26 mouse cellular contexts compared by ENCODE assay signal in genomic region chr4:128405576-128405975, GRCm38 (mm10).
DNase-seq lines count a peak whose midpoint lies in the region; ATAC-seq and TF ChIP-seq lines count a peak whose summit lies in the region.
"Had no signal": no experiment of that assay in that cellular context is flagged by ENCODE, and none has a peak within 500 bp of the region (broad histone marks: within the 10 kb centered on the region; RNA-seq: fewer than 3 reads in every experiment).

No protein-coding gene starts in this region.

- WGBS in forebrain, postnatal 0 days: 84% methylated on average over 3 of the region's 3 CpGs
- 92% methylated on average over 3 of the region's 3 CpGs for WGBS in forebrain, embryonic 14.5 days
- WGBS in liver, adult 2 months: 92% methylated on average over 3 of the region's 3 CpGs
- 89% methylated on average over 3 of the region's 3 CpGs for WGBS in stomach, postnatal 0 days

- no peak for TF ChIP-seq POLR2A in liver, adult 2 months (IDR thresholded peaks at IDR 0.05; ENCODE audit: extremely low read depth, insufficient read depth, low read length)
- no peak for TF ChIP-seq POLR2A in testis, adult 2 months (IDR thresholded peaks at IDR 0.05; ENCODE audit: control insufficient read depth, low read depth, low read length)

- H3K9ac ChIP-seq in forebrain, postnatal 0 days: no peak overlapping the region
- no peak overlapping the region for H3K9ac ChIP-seq in forebrain, embryonic 14.5 days (ENCODE audit: low read length)
- H3K9ac ChIP-seq in liver, adult 2 months (ENCODE audit: low read depth, low read length): no peak overlapping the region
- no peak overlapping the region for H3K9ac ChIP-seq in stomach, postnatal 0 days (ENCODE audit: low read length)
- H3K9ac ChIP-seq: embryonic facial prominence, embryonic 13.5 days; forebrain, embryonic 12.5 days; hindbrain, embryonic 12.5 days; hindbrain, embryonic 15.5 days had no signal

- TF ChIP-seq CTCF in forebrain, postnatal 0 days (IDR thresholded peaks at IDR 0.05; ENCODE audit: low read depth): peak; percentile 32; the same call in 1 of the 2 replicates
- TF ChIP-seq CTCF in liver, adult 2 months (IDR thresholded peaks at IDR 0.05; ENCODE audit: low read depth, low read length): 0 out of 2 replicates have a peak, but pooled peaks have one; percentile 1
- TF ChIP-seq CTCF in testis, adult 2 months (IDR thresholded peaks at IDR 0.05; ENCODE audit: control insufficient read depth, insufficient read depth, insufficient replicate concordance, low read depth, low read length): peak; percentile 72; the same call in 1 of the 2 replicates
- 0 out of 2 replicates have a peak, but pooled peaks have one; percentile 8 for TF ChIP-seq CTCF in stomach, postnatal 0 days (IDR thresholded peaks at IDR 0.05; ENCODE audit: low read depth)

- no peaks in the 10 kb centered on the region for H3K27me3 ChIP-seq in forebrain, postnatal 0 days (ENCODE audit: insufficient read depth, low read length)
- no peaks in the 10 kb centered on the region for H3K27me3 ChIP-seq in forebrain, embryonic 14.5 days (replicated peaks; ENCODE audit: control insufficient read depth, insufficient read depth, low read length)
- H3K27me3 ChIP-seq in liver, adult 2 months (ENCODE audit: control insufficient read depth, insufficient read depth, low read length): no peaks in the 10 kb centered on the region
- no peaks in the 10 kb centered on the region for H3K27me3 ChIP-seq in testis, adult 2 months (ENCODE audit: control insufficient read depth, insufficient read depth, low read length)
- H3K27me3 ChIP-seq in stomach, postnatal 0 days (ENCODE audit: control insufficient read depth, insufficient read depth, low read length): no peaks in the 10 kb centered on the region
- H3K27me3 ChIP-seq: embryonic facial prominence, embryonic 13.5 days; forebrain, embryonic 12.5 days; hindbrain, embryonic 12.5 days; hindbrain, embryonic 15.5 days had no signal

- H3K4me1 ChIP-seq in forebrain, postnatal 0 days (ENCODE audit: insufficient read depth): no peaks in the 10 kb centered on the region
- peaks cover 7% of the 10 kb centered on the region; the same call in 1 of the 2 replicates for H3K4me1 ChIP-seq in forebrain, embryonic 14.5 days (ENCODE audit: control insufficient read depth, insufficient read depth, low read length)
- H3K4me1 ChIP-seq in liver, adult 2 months (ENCODE audit: control insufficient read depth, insufficient read depth, low read length): no peaks in the 10 kb centered on the region
- no peaks in the 10 kb centered on the region for H3K4me1 ChIP-seq in testis, adult 2 months (ENCODE audit: control insufficient read depth, insufficient read depth, low read length)
- no peaks in the 10 kb centered on the region for H3K4me1 ChIP-seq in stomach, postnatal 0 days (replicated peaks; ENCODE audit: control insufficient read depth, insufficient read depth)
- H3K4me1 ChIP-seq: embryonic facial prominence, embryonic 10.5 days; embryonic facial prominence, embryonic 13.5 days had no signal

- H3K9me3 ChIP-seq in forebrain, postnatal 0 days (ENCODE audit: low read length): no peaks in the 10 kb centered on the region
- H3K9me3 ChIP-seq in forebrain, embryonic 14.5 days (replicated peaks; ENCODE audit: control insufficient read depth, low read length): 0 out of 2 replicates have a peak, but pooled peaks cover 2% of the 10 kb centered on the region
- no peaks in the 10 kb centered on the region for H3K9me3 ChIP-seq in stomach, postnatal 0 days (ENCODE audit: control insufficient read depth, low read length)
- H3K9me3 ChIP-seq: embryonic facial prominence, embryonic 10.5 days; embryonic facial prominence, embryonic 13.5 days; forebrain, embryonic 12.5 days; hindbrain, embryonic 12.5 days; hindbrain, embryonic 15.5 days had no signal

- ATAC-seq in forebrain, postnatal 0 days: no peak
- ATAC-seq in forebrain, embryonic 14.5 days: no peak
- ATAC-seq in stomach, postnatal 0 days (ENCODE audit: low FRiP score, low TSS enrichment): no peak
- ATAC-seq: forebrain, embryonic 16.5 days had no signal

- H3K4me3 ChIP-seq in forebrain, postnatal 0 days (ENCODE audit: low read depth, low read length): no peak overlapping the region
- H3K4me3 ChIP-seq in forebrain, embryonic 14.5 days (ENCODE audit: low read depth, low read length): no peak overlapping the region
- no peak overlapping the region for H3K4me3 ChIP-seq in liver, adult 2 months (ENCODE audit: insufficient read depth, low read depth, low read length)
- no peak overlapping the region for H3K4me3 ChIP-seq in testis, adult 2 months (ENCODE audit: control insufficient read depth, low read depth, low read length)
- H3K4me3 ChIP-seq in stomach, postnatal 0 days (ENCODE audit: low read depth, low read length): no peak overlapping the region
- H3K4me3 ChIP-seq: embryonic facial prominence, embryonic 10.5 days; embryonic facial prominence, embryonic 13.5 days; erythroblast, embryonic 14.5 days; forebrain, embryonic 12.5 days; gastrocnemius, adult 2 months; hindbrain, embryonic 12.5 days; hindbrain, embryonic 15.5 days had no signal

- no peaks in the 10 kb centered on the region for H3K79me2 ChIP-seq in liver, adult 2 months (ENCODE audit: control insufficient read depth, insufficient read depth, low read length)

- TF ChIP-seq EP300 in stomach, postnatal 0 days (optimal IDR thresholded peaks at IDR 0.05): no peak

- no peak overlapping the region for H3K4me2 ChIP-seq in forebrain, postnatal 0 days (ENCODE audit: low read depth)
- H3K4me2 ChIP-seq in forebrain, embryonic 14.5 days (ENCODE audit: low read length): no peak overlapping the region
- H3K4me2 ChIP-seq in stomach, postnatal 0 days (replicated peaks; ENCODE audit: low read depth): no peak overlapping the region
- H3K4me2 ChIP-seq: embryonic facial prominence, embryonic 13.5 days; forebrain, embryonic 12.5 days; heart, embryonic 11.5 days; hindbrain, embryonic 12.5 days; hindbrain, embryonic 15.5 days had no signal

- H3K27ac ChIP-seq in forebrain, postnatal 0 days (ENCODE audit: low read depth, low read length): no peak overlapping the region
- H3K27ac ChIP-seq in forebrain, embryonic 14.5 days (ENCODE audit: low read depth, low read length): no peak overlapping the region
- no peak overlapping the region for H3K27ac ChIP-seq in liver, adult 2 months (replicated peaks; ENCODE audit: insufficient read depth, low read depth, low read length)
- no peak overlapping the region for H3K27ac ChIP-seq in testis, adult 2 months (ENCODE audit: control insufficient read depth, insufficient read depth, low read depth, low read length)
- H3K27ac ChIP-seq in stomach, postnatal 0 days (replicated peaks): no peak overlapping the region
- H3K27ac ChIP-seq: embryonic facial prominence, embryonic 10.5 days; embryonic facial prominence, embryonic 13.5 days; forebrain, embryonic 12.5 days; gastrocnemius, adult 2 months; hindbrain, embryonic 12.5 days; hindbrain, embryonic 15.5 days had no signal

- no peak for DNase-seq in forebrain, postnatal 0 days
- no peak for DNase-seq in forebrain, embryonic 14.5 days (ENCODE audit: low spot score)
- no peak for DNase-seq in liver, adult 2 months (ENCODE audit: extremely low read depth, low read depth, low spot score)
- DNase-seq in liver: no peak
- DNase-seq in testis, postnatal 14 days (ENCODE audit: low spot score): no peak
- DNase-seq in stomach, postnatal 0 days (ENCODE audit: low spot score): no peak
- DNase-seq in Muller cell, postnatal 12 days (ENCODE audit: inconsistent ontology term): no peak
- DNase-seq: adrenal gland, postnatal 10 days; adrenal gland, postnatal 36 days; cerebellum, adult 11 months; cerebellum, adult 8-10 months; cerebellum, postnatal 36 days; embryo, embryonic 11 days; gastrocnemius, adult 2 months; gastrocnemius, postnatal 14 days; heart, adult 11 months had no signal

- peaks cover 4% of the 10 kb centered on the region; the same call in 1 of the 2 replicates for H3K36me3 ChIP-seq in forebrain, postnatal 0 days (ENCODE audit: insufficient read depth)
- H3K36me3 ChIP-seq in forebrain, embryonic 14.5 days (ENCODE audit: control insufficient read depth, insufficient read depth, low read length): no peaks in the 10 kb centered on the region
- H3K36me3 ChIP-seq in liver, adult 2 months (ENCODE audit: control insufficient read depth, insufficient read depth, low read length): no peaks in the 10 kb centered on the region
- no peaks in the 10 kb centered on the region for H3K36me3 ChIP-seq in testis, adult 2 months (ENCODE audit: control insufficient read depth, insufficient read depth, low read length)
- no peaks in the 10 kb centered on the region for H3K36me3 ChIP-seq in stomach, postnatal 0 days (ENCODE audit: control insufficient read depth, insufficient read depth, low read length)
- H3K36me3 ChIP-seq: embryonic facial prominence, embryonic 10.5 days; embryonic facial prominence, embryonic 13.5 days; forebrain, embryonic 12.5 days; G1E; hindbrain, embryonic 12.5 days had no signal

Comparison
In these comparisons a context has a peak if more than half of its experiments do, and no peak if none do; other contexts are left out.
1. CTCF ChIP-seq: peak in every context shown above with its lines; median percentile 72 in testis, adult 2 months; 32 in forebrain, postnatal 0 days; 8 in stomach, postnatal 0 days; 1 in liver, adult 2 months.